ENCODE assay signal across 24 mouse cellular contexts in the genomic region with DNA sequence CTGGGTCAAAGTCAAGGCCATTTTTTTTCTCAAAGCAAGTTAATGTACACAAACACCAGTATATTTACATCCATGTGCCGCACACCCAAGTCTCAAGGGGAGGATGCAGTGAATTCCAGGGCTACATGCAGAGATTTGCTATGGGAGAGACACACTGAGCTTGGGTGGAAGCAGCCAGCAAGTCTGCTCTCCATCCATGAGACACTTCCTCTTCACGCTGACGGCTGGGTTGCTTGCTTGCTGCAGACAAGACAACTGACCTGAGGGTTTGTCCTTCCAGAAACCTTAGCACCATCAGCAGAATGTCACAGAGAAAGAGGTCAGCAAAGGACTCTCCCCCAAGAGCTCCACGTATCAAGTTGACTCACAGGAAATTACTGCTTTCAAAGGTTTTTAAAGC.
"Had no signal": no experiment of that assay in that cellular context is flagged by ENCODE, and none has a peak within 500 bp of the region (broad histone marks: within the 10 kb centered on the region; RNA-seq: fewer than 3 reads in every experiment).

No protein-coding gene starts in this region.

- H3K36me3 ChIP-seq: heart, embryonic 10.5 days; heart, embryonic 12.5 days; hindbrain, embryonic 13.5 days; hindbrain, embryonic 15.5 days; kidney, embryonic 15.5 days; limb, embryonic 13.5 days; limb, embryonic 15.5 days had no signal

- H3K9ac ChIP-seq: heart, embryonic 12.5 days; hindbrain, embryonic 13.5 days; hindbrain, embryonic 15.5 days; kidney, embryonic 15.5 days; limb, embryonic 13.5 days; limb, embryonic 15.5 days had no signal

- H3K9me3 ChIP-seq: heart, embryonic 10.5 days; heart, embryonic 12.5 days; hindbrain, embryonic 13.5 days; hindbrain, embryonic 15.5 days; kidney, embryonic 15.5 days; limb, embryonic 13.5 days; limb, embryonic 15.5 days had no signal

- H3K27ac ChIP-seq: gastrocnemius, adult 2 months; heart, embryonic 10.5 days; hindbrain, embryonic 13.5 days; hindbrain, embryonic 15.5 days; hindbrain, postnatal 0 days; kidney, embryonic 15.5 days; kidney, postnatal 0 days; limb, embryonic 13.5 days; limb, embryonic 15.5 days had no signal

- H3K27me3 ChIP-seq: kidney, embryonic 15.5 days; limb, embryonic 13.5 days; limb, embryonic 15.5 days had no signal

- H3K4me1 ChIP-seq: hindbrain, embryonic 13.5 days; hindbrain, embryonic 15.5 days; kidney, embryonic 15.5 days; limb, embryonic 13.5 days; limb, embryonic 15.5 days had no signal

- H3K4me3 ChIP-seq: gastrocnemius, adult 2 months; heart, embryonic 10.5 days; heart, embryonic 12.5 days; hindbrain, embryonic 13.5 days; hindbrain, embryonic 15.5 days; kidney, embryonic 15.5 days; limb, embryonic 13.5 days; limb, embryonic 15.5 days had no signal

- H3K4me2 ChIP-seq: heart, embryonic 12.5 days; hindbrain, embryonic 13.5 days; hindbrain, embryonic 15.5 days; kidney, embryonic 15.5 days; limb, embryonic 13.5 days; limb, embryonic 15.5 days had no signal

- DNase-seq: gastrocnemius, adult 2 months; gastrocnemius, postnatal 10 days; gastrocnemius, postnatal 25 days; heart, adult 18-20 months; heart, postnatal 10 days; heart, postnatal 36 days; kidney, adult 11 months; kidney, adult 2 months; kidney, adult 9 months; kidney, postnatal 14 days; kidney, postnatal 36 days; layer of hippocampus, adult 9-11 months; layer of hippocampus, postnatal 36 days; left cerebral cortex, postnatal 4 days had no signal

- ATAC-seq: hindbrain, postnatal 0 days; intestine, embryonic 16.5 days had no signal
